Mouse (Mus musculus): Measurements from ENCODE around the gene Tlr9.

DNA sequence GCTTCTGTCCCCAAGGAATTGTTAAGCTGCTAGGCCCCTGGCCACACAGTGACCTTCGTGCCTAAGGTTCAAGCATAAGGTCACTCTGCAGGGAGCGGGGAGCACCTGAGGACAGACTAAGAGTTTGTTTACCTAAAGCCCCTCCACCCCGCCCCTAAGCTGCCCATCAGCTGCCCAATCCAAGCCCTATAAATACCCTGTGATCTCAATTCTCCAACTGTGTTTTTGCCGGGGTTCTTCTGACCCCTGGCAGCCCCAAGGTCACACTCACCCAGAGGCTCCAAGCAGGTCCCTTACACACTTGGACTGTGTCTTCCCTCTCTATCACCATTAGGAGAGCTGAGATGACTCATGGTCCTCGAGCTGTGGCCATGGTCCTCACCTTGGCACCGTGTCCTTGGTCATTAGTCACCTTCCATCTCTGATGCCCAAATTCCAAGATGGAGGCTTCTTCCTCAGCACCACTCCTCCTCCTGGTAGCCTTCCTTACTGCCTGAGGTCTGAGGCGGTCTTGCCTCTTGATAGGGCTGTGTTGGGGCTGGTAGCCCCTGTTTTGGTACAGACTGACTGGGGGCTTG is 16.6 kb upstream of the Tlr9 start:
- no peak for TF ChIP-seq CTCF (IDR thresholded peaks at IDR 0.05; ENCODE audit: control insufficient read depth, insufficient read depth, low read length)
- TF ChIP-seq POLR2A (IDR thresholded peaks at IDR 0.05; ENCODE audit: borderline replicate concordance, control insufficient read depth, low read depth, low read length) = no peak

All from bone marrow, adult 2 months (tissue).